Mouse (Mus musculus): ENCODE data around the gene Vmn2r75.
A peak's percentile ranks its signal among the peaks of the same experiment; 100 is the strongest.
"Not testable (repeated sequence)": the region's sequence is repeated elsewhere in the genome, so short reads cannot be mapped to it uniquely, and the experiment has no call there.

Gene Vmn2r75

DNA sequence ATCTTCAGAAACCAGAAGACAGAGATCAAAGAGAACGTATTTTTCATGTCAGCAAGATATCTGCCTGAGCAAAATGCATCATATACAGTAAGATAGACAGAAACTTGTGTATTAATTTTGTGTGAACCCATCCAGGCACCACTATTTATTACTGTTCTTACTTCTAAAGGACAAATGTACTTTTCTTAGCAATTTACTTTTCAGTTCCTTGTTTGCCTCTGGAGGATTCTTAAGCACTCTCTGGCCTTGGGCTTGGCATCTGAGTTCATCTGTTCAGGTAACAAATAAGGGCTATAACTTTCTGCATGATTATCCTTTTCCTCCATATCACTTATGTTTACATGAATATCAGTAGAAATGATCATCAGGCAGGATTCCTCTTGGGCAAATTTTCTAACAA is at the start of gene Vmn2r75:
Vmn2r75 (minus strand) TSS at position 101 of the 400 bp plus-strand sequence.
- DNase-seq (ENCODE audit: low read depth, low spot score), result not testable (repeated sequence)

- peak; percentile 42 for DNase-seq (ENCODE audit: low read depth, low spot score)
These were observed 39.8 kb upstream of the Vmn2r75 start for GRCm38 (mm10) chr7:86211345-86211744.

All from embryo, embryonic 11.5 days (tissue).